Mouse (Mus musculus) kidney, adult 2 months (tissue): ENCODE data around the gene Vangl2. TPM values are rescaled to one million over a fixed set of nuclear protein-coding genes. Genes with fewer than 3 reads are reported as not detected.

ENCODE experiments used
- DNase-seq: peaks from one replicate; pipeline ENCODE4 v3.0.0; 2021
- H3K27ac ChIP-seq: fragments of 200-500 bp; 2 replicates; pipeline ENCODE4 v1.5.1; 2012; ENCODE audit warnings: low read depth, low read length, control low read depth, inconsistent platforms; ENCODE audit not compliant: insufficient read depth
- H3K27me3 ChIP-seq: fragments of 200-500 bp; replicated peaks from 2 replicates; pipeline ENCODE4 v1.6.1; 2012; ENCODE audit warnings: mild to moderate bottlenecking, moderate library complexity, low read length, inconsistent platforms; ENCODE audit not compliant: control insufficient read depth, insufficient read depth
- H3K36me3 ChIP-seq: fragments of 200-500 bp; 2 replicates; pipeline ENCODE4 v1.6.1; 2012; ENCODE audit warnings: mild to moderate bottlenecking, moderate library complexity, low read length, inconsistent platforms; ENCODE audit not compliant: control insufficient read depth, insufficient read depth
- H3K4me1 ChIP-seq: fragments of 200-500 bp; 2 replicates; pipeline ENCODE4 v1.6.1; 2011; ENCODE audit warnings: low read length; ENCODE audit not compliant: control insufficient read depth, insufficient read depth
- H3K4me3 ChIP-seq: fragments of 200-500 bp; 2 replicates; pipeline ENCODE4 v1.5.1; 2011; ENCODE audit warnings: mild to moderate bottlenecking, low read depth, low read length, control low read depth; ENCODE audit not compliant: insufficient read depth
- CTCF ChIP-seq: fragments of 200-500 bp; conservative IDR thresholded peaks from 2 replicates; pipeline ENCODE4 v1.5.1; 2011; ENCODE audit warnings: low read depth, mild to moderate bottlenecking, control low read depth, low read length, moderate library complexity, mixed read lengths; ENCODE audit not compliant: insufficient read depth, insufficient read length
- POLR2A ChIP-seq: fragments of 200-500 bp; IDR thresholded peaks from one replicate; pipeline ENCODE4 v1.6.1; 2011; ENCODE audit warnings: low read depth, low read length, control low read depth
- WGBS: fragments of 180-500 bp; shearing (Covaris S2); methylation state at CpG from one replicate; pipeline ENCODE4 v1.1.7; 2018; 5-methylcytosine and 5-hydroxymethylcytosine counted together
- polyA plus RNA-seq: library from polyadenylated mRNA; depleted of rRNA; stranded (reverse); fragments of >200 nt; gene quantifications from 2 replicates; pipeline ENCODE4 v1.2.3, GENCODE M21; 2012

The Vangl2 gene
- polyA plus RNA-seq, 1 experiment = 3.3 TPM

- no peak overlapping the region for H3K4me3 ChIP-seq
- WGBS = 39% methylated on average over 4 of the region's 4 CpGs
- H3K4me1 ChIP-seq = no peaks in the 10 kb centered on the region
- TF ChIP-seq POLR2A (no peak), CTCF (no peak)
- DNase-seq = no peak
- H3K36me3 ChIP-seq = no peaks in the 10 kb centered on the region
- no peaks in the 10 kb centered on the region for H3K27me3 ChIP-seq
- H3K27ac ChIP-seq = no peak overlapping the region
Measured at GRCm38 (mm10) chr1:172063291-172064023, 35.2 kb upstream of the Vangl2 start.

- H3K27me3 ChIP-seq = no peaks in the 10 kb centered on the region
- DNase-seq = no peak
- H3K4me1 ChIP-seq = no peaks in the 10 kb centered on the region
- no peak overlapping the region for H3K27ac ChIP-seq
- H3K4me3 ChIP-seq = no peak overlapping the region
- H3K36me3 ChIP-seq = no peaks in the 10 kb centered on the region
- TF ChIP-seq CTCF = no peak
- no peak for TF ChIP-seq POLR2A
- WGBS = 79% methylated on average over 2 of the region's 2 CpGs
Measured at GRCm38 (mm10) chr1:172062101-172062500, 33.9 kb upstream of the Vangl2 start.

GRCm38 (mm10) chr1:172061217-172061616 lies 33.0 kb upstream of the Vangl2 start:
- WGBS = 63% methylated on average over 8 of the region's 8 CpGs
- Histone ChIP-seq H3K4me3 (no peak overlapping the region), H3K27me3 (no peaks in the 10 kb centered on the region), H3K27ac (no peak overlapping the region), H3K4me1 (no peaks in the 10 kb centered on the region), H3K36me3 (no peaks in the 10 kb centered on the region)
- no peak for DNase-seq
- TF ChIP-seq POLR2A (no peak), CTCF (no peak)

GRCm38 (mm10) chr1:172060659-172061058 lies 32.4 kb upstream of the Vangl2 start:
- no peak for TF ChIP-seq CTCF
- no peak for TF ChIP-seq POLR2A
- no peak overlapping the region for H3K27ac ChIP-seq
- no peaks in the 10 kb centered on the region for H3K27me3 ChIP-seq
- no peaks in the 10 kb centered on the region for H3K36me3 ChIP-seq
- DNase-seq = no peak
- H3K4me3 ChIP-seq = no peak overlapping the region
- 65% methylated on average over 4 of the region's 4 CpGs for WGBS
- H3K4me1 ChIP-seq = no peaks in the 10 kb centered on the region

GRCm38 (mm10) chr1:172058874-172059273 lies 30.6 kb upstream of the Vangl2 start:
- H3K4me3 ChIP-seq = no peak overlapping the region
- TF ChIP-seq CTCF = no peak
- no peak for TF ChIP-seq POLR2A
- 83% methylated on average over 7 of the region's 7 CpGs for WGBS

GRCm38 (mm10) chr1:172058321-172058720 lies 30.1 kb upstream of the Vangl2 start:
- Histone ChIP-seq H3K36me3 (no peaks in the 10 kb centered on the region), H3K27me3 (no peaks in the 10 kb centered on the region), H3K27ac (no peak overlapping the region), H3K4me1 (peaks cover 4% of the 10 kb centered on the region; the same call in 1 of the 2 replicates), H3K4me3 (no peak overlapping the region)
- TF ChIP-seq CTCF (no peak), POLR2A (no peak)
- 82% methylated on average over 6 of the region's 6 CpGs for WGBS
- DNase-seq = no peak

More at GRCm38 (mm10) chr1:172058874-172059273, 30.6 kb upstream of the Vangl2 start:
- peaks cover 3% of the 10 kb centered on the region; the same call in 1 of the 2 replicates for H3K4me1 ChIP-seq
- no peak overlapping the region for H3K27ac ChIP-seq
- no peak for DNase-seq
- H3K27me3 ChIP-seq = no peaks in the 10 kb centered on the region
- H3K36me3 ChIP-seq = no peaks in the 10 kb centered on the region

GRCm38 (mm10) chr1:172057491-172057921 lies 29.3 kb upstream of the Vangl2 start, which contains the start of gene Nhlh1:
Nhlh1 (minus strand) TSS chr1:172057573.
- H3K27ac ChIP-seq = no peak within 1 kb of the TSS
- DNase-seq = no peak
- no peaks in the 10 kb centered on the region for H3K36me3 ChIP-seq
- H3K4me3 ChIP-seq = no peak within 1 kb of the TSS
- peaks cover 4% of the 10 kb centered on the region; the same call in 1 of the 2 replicates for H3K4me1 ChIP-seq
- no peak for TF ChIP-seq POLR2A
- 69% methylated on average over 2 of the region's 2 CpGs for WGBS
- H3K27me3 ChIP-seq = 0 out of 2 replicates have a peak, but pooled peaks cover 2% of the 10 kb centered on the region
